8 mouse cellular contexts compared by ENCODE assay signal in the genomic region with DNA sequence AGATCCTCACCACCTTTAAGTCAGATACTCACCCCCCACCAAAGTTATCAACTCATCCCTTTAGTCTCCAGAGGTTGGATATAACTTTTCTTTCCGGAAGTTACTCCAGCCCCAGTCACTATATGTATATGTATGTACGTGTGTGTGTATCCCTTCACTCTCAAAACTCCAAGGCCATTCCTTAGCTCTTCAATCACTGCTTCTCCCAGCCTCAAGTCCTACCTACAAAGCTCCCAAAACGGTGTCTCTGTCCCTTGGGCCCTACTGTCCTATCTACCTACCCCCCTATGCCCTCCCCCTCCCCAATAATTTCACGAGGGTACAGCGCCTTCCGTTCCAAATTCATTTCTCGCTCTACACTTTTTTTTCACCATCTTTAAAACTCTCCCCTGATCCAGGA. TPM values are rescaled to one million over a fixed set of nuclear protein-coding genes. Genes with fewer than 3 reads are reported as not detected.
A peak's percentile ranks its signal among the peaks of the same experiment; 100 is the strongest.
DNase-seq lines count a peak whose midpoint lies in the region; ATAC-seq and TF ChIP-seq lines count a peak whose summit lies in the region.
"Had no signal": no experiment of that assay in that cellular context is flagged by ENCODE, and none has a peak within 500 bp of the region (broad histone marks: within the 10 kb centered on the region; RNA-seq: fewer than 3 reads in every experiment).

No protein-coding gene starts in this region.

- no peaks in the 10 kb centered on the region for H3K36me3 ChIP-seq in lung, postnatal 0 days (ENCODE audit: insufficient read depth, low read length)
- no peaks in the 10 kb centered on the region for H3K36me3 ChIP-seq in forebrain, embryonic 11.5 days (ENCODE audit: control insufficient read depth, insufficient read depth, low read length)
- peaks cover 8% of the 10 kb centered on the region; the same call in 1 of the 2 replicates for H3K36me3 ChIP-seq in limb, embryonic 15.5 days
- no peaks in the 10 kb centered on the region; the same call in 1 of the 2 replicates for H3K36me3 ChIP-seq in stomach, embryonic 14.5 days (ENCODE audit: control insufficient read depth, insufficient read depth, low read length)

- H3K4me2 ChIP-seq in lung, postnatal 0 days (replicated peaks; ENCODE audit: low read depth, low read length), result peak overlapping the region; percentile 52
- H3K4me2 ChIP-seq in forebrain, embryonic 11.5 days (ENCODE audit: low read depth, low read length, severe bottlenecking), result peak overlapping the region; percentile 54
- peak overlapping the region; percentile 40 for H3K4me2 ChIP-seq in limb, embryonic 15.5 days
- H3K4me2 ChIP-seq in stomach, embryonic 14.5 days (replicated peaks; ENCODE audit: low read depth, low read length), result peak overlapping the region; percentile 42

- peak overlapping the region; percentile 51 for H3K4me3 ChIP-seq in lung, postnatal 0 days (ENCODE audit: low read depth, low read length)
- peak overlapping the region; percentile 57 for H3K4me3 ChIP-seq in forebrain, embryonic 11.5 days (ENCODE audit: low read depth, low read length)
- peak overlapping the region; percentile 54 for H3K4me3 ChIP-seq in limb, embryonic 15.5 days
- H3K4me3 ChIP-seq in stomach, embryonic 14.5 days (ENCODE audit: low read depth, low read length), result peak overlapping the region; percentile 56

- H3K9ac ChIP-seq in lung, postnatal 0 days (replicated peaks; ENCODE audit: low read depth), result peak overlapping the region; percentile 76
- peak overlapping the region; percentile 67 for H3K9ac ChIP-seq in forebrain, embryonic 11.5 days (ENCODE audit: low read length)
- H3K9ac ChIP-seq in limb, embryonic 15.5 days, result peak overlapping the region; percentile 40; the same call in 1 of the 2 replicates
- peak overlapping the region; percentile 53 for H3K9ac ChIP-seq in stomach, embryonic 14.5 days (replicated peaks; ENCODE audit: low read depth, low read length)

- WGBS in lung, postnatal 0 days, result 13% methylated on average over 7 of the region's 7 CpGs
- WGBS in forebrain, embryonic 11.5 days, result 17% methylated on average over 7 of the region's 7 CpGs
- WGBS in limb, embryonic 15.5 days, result 18% methylated on average over 7 of the region's 7 CpGs
- 23% methylated on average over 7 of the region's 7 CpGs for WGBS in stomach, embryonic 14.5 days

- no peaks in the 10 kb centered on the region for H3K27me3 ChIP-seq in lung, postnatal 0 days (replicated peaks; ENCODE audit: insufficient read depth, low read length)
- H3K27me3 ChIP-seq in forebrain, embryonic 11.5 days (ENCODE audit: control insufficient read depth, insufficient read depth, low read length), result no peaks in the 10 kb centered on the region
- H3K27me3 ChIP-seq in limb, embryonic 15.5 days, result no peaks in the 10 kb centered on the region
- no peaks in the 10 kb centered on the region for H3K27me3 ChIP-seq in stomach, embryonic 14.5 days (ENCODE audit: control insufficient read depth, insufficient read depth, low read length)

- DNase-seq in lung, postnatal 0 days (ENCODE audit: low spot score), result no peak
- no peak for DNase-seq in lung, adult 18-20 months
- DNase-seq in forebrain, embryonic 11.5 days (ENCODE audit: low spot score), result no peak
- no peak for DNase-seq in MN1 (ENCODE audit: low spot score)
- DNase-seq in embryo, embryonic 10 days (ENCODE audit: low spot score), result no peak
- DNase-seq: cerebellum, postnatal 10 days had no signal

- no peak for TF ChIP-seq EP300 in lung, postnatal 0 days (IDR thresholded peaks at IDR 0.05)

- no peaks in the 10 kb centered on the region for H3K9me3 ChIP-seq in lung, postnatal 0 days (ENCODE audit: low read length)
- no peaks in the 10 kb centered on the region for H3K9me3 ChIP-seq in forebrain, embryonic 11.5 days (ENCODE audit: control insufficient read depth, low read length)
- no peaks in the 10 kb centered on the region for H3K9me3 ChIP-seq in limb, embryonic 15.5 days
- no peaks in the 10 kb centered on the region for H3K9me3 ChIP-seq in stomach, embryonic 14.5 days (ENCODE audit: control insufficient read depth, low read depth, low read length)

- TF ChIP-seq CTCF in lung, postnatal 0 days (IDR thresholded peaks at IDR 0.05), result no peak

- peak overlapping the region; percentile 90 for H3K27ac ChIP-seq in lung, postnatal 0 days (ENCODE audit: low read length)
- H3K27ac ChIP-seq in forebrain, embryonic 11.5 days (ENCODE audit: low read depth, low read length), result no peak overlapping the region
- peak overlapping the region; percentile 80; the same call in 1 of the 2 replicates for H3K27ac ChIP-seq in limb, embryonic 15.5 days
- peak overlapping the region; percentile 79 for H3K27ac ChIP-seq in stomach, embryonic 14.5 days (ENCODE audit: low read length)

- no peaks in the 10 kb centered on the region for H3K4me1 ChIP-seq in lung, postnatal 0 days (ENCODE audit: insufficient read depth, low read depth, low read length)
- no peaks in the 10 kb centered on the region for H3K4me1 ChIP-seq in forebrain, embryonic 11.5 days (replicated peaks; ENCODE audit: control insufficient read depth, insufficient read depth, low read length)
- H3K4me1 ChIP-seq in limb, embryonic 15.5 days, result no peaks in the 10 kb centered on the region
- no peaks in the 10 kb centered on the region for H3K4me1 ChIP-seq in stomach, embryonic 14.5 days (ENCODE audit: control insufficient read depth, insufficient read depth, low read length)

- no peak for ATAC-seq in lung, postnatal 0 days
- 0 out of 2 replicates have a peak, but pooled peaks have one; percentile 7 for ATAC-seq in forebrain, embryonic 11.5 days (replicated peaks; ENCODE audit: low FRiP score)
- no peak for ATAC-seq in limb, embryonic 15.5 days (ENCODE audit: insufficient number of reproducible peaks, low FRiP score, low TSS enrichment, low read depth)
- ATAC-seq in stomach, embryonic 14.5 days (ENCODE audit: insufficient number of reproducible peaks, insufficient read depth, low FRiP score, low read depth), result 0 out of 2 replicates have a peak, but pooled peaks have one; percentile 10

RNA-seq across cellular contexts. Expression of gene Lamp2, which starts 0.8 kb away (rescaled TPM):
- polyA plus RNA-seq in lung, postnatal 0 days (2015; fragmentation: Nextera tagmentation; extraction: Ambion mirVana), result 243 and 250 TPM in 2 replicates
- 76.1 and 83.0 TPM in 2 replicates for polyA plus RNA-seq in forebrain, embryonic 11.5 days (2014; fragmentation: Nextera tagmentation; extraction: Ambion mirVana)
- polyA plus RNA-seq in limb, embryonic 15.5 days (2015; fragmentation: Nextera tagmentation; extraction: Ambion mirVana), result 153 TPM in 2 replicates
- 173 and 184 TPM in 2 replicates for polyA plus RNA-seq in stomach, embryonic 14.5 days (2014; fragmentation: Nextera tagmentation; extraction: Ambion mirVana)

Comparison
In these comparisons a context has a peak if more than half of its experiments do, and no peak if none do; other contexts are left out.
1. ATAC-seq: peak in forebrain, embryonic 11.5 days (single experiment) and stomach, embryonic 14.5 days (single experiment); none in lung, postnatal 0 days (single experiment) and limb, embryonic 15.5 days (single experiment).
2. Peak in every context shown above with its lines, with median percentiles within 50 percentile points of each other: H3K4me2 ChIP-seq, H3K4me3 ChIP-seq and H3K9ac ChIP-seq.